In the genomic region with DNA sequence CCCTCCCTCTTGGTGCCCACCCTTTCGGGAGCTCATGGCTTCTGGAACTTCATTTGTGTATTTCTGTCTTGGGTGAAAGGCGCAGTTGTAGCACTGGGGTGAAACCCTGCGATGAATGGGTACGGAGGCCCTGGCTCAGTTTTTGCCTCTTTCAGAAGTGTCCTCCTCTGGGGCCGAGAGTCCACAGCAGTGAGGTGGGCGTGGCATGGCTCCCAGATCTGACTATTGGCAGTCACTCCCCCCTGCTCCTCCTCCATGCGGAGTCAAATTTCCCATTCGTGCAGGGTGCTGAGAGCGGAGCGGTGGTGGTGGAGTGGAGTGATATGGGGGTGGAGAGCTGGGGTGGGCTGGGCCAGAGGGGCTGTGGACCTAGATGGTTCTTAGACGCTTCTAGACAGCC, we compare ENCODE assay signal across 10 mouse cellular contexts. TPM values are rescaled to one million over a fixed set of nuclear protein-coding genes. Genes with fewer than 3 reads are reported as not detected.
A peak's percentile ranks its signal among the peaks of the same experiment; 100 is the strongest.
DNase-seq lines count a peak whose midpoint lies in the region; ATAC-seq lines count a peak whose summit lies in the region.
"Had no signal": no experiment of that assay in that cellular context is flagged by ENCODE, and none has a peak within 500 bp of the region (broad histone marks: within the 10 kb centered on the region; RNA-seq: fewer than 3 reads in every experiment).

No protein-coding gene starts in this region.

- H3K4me2 ChIP-seq in hindbrain, embryonic 14.5 days (replicated peaks), result peak overlapping the region; percentile 17; the same call in 1 of the 2 replicates
- peak overlapping the region; percentile 16; the same call in 1 of the 2 replicates for H3K4me2 ChIP-seq in liver, embryonic 15.5 days

- no peak for ATAC-seq in hindbrain, embryonic 14.5 days (ENCODE audit: low FRiP score)
- ATAC-seq in liver, embryonic 15.5 days (ENCODE audit: insufficient read depth), result peak; percentile 63

- no peaks in the 10 kb centered on the region for H3K36me3 ChIP-seq in hindbrain, embryonic 14.5 days (replicated peaks; ENCODE audit: control insufficient read depth, insufficient read depth)
- H3K36me3 ChIP-seq in liver, embryonic 15.5 days (replicated peaks), result no peaks in the 10 kb centered on the region

- no peak overlapping the region for H3K27ac ChIP-seq in hindbrain, embryonic 14.5 days
- no peak overlapping the region for H3K27ac ChIP-seq in liver, embryonic 15.5 days (replicated peaks)

- no peak overlapping the region for H3K4me3 ChIP-seq in hindbrain, embryonic 14.5 days (replicated peaks; ENCODE audit: low read length)
- no peak overlapping the region for H3K4me3 ChIP-seq in liver, embryonic 15.5 days (replicated peaks)

- no peak overlapping the region for H3K9ac ChIP-seq in hindbrain, embryonic 14.5 days
- no peak overlapping the region for H3K9ac ChIP-seq in liver, embryonic 15.5 days

- H3K27me3 ChIP-seq in hindbrain, embryonic 14.5 days (ENCODE audit: control insufficient read depth, insufficient read depth, low read length), result no peaks in the 10 kb centered on the region
- no peaks in the 10 kb centered on the region for H3K27me3 ChIP-seq in liver, embryonic 15.5 days

- WGBS in hindbrain, embryonic 14.5 days, result 22% methylated on average over 11 of the region's 11 CpGs
- WGBS in liver, embryonic 15.5 days (ENCODE audit: insufficient replicate concordance), result 46% methylated on average over 11 of the region's 11 CpGs

- no peaks in the 10 kb centered on the region for H3K4me1 ChIP-seq in hindbrain, embryonic 14.5 days (replicated peaks; ENCODE audit: control insufficient read depth, insufficient read depth, low read length)
- no peaks in the 10 kb centered on the region for H3K4me1 ChIP-seq in liver, embryonic 15.5 days (replicated peaks)

- no peaks in the 10 kb centered on the region for H3K9me3 ChIP-seq in hindbrain, embryonic 14.5 days (ENCODE audit: control insufficient read depth, low read length)
- H3K9me3 ChIP-seq in liver, embryonic 15.5 days (replicated peaks), result no peaks in the 10 kb centered on the region

- peak; percentile 62 for DNase-seq in adrenal gland, postnatal 14 days
- DNase-seq in adrenal gland, adult (ENCODE audit: inconsistent age in 2 of 2, low spot score in 1 of 2), result no peak
- DNase-seq in R1 (ENCODE audit: low read depth, low spot score), result peak; percentile 63
- no peak for DNase-seq in hindbrain, embryonic 14.5 days (ENCODE audit: low spot score)
- peak; percentile 46 for DNase-seq in yolk sac, embryonic 10.5 days (ENCODE audit: low spot score)
- DNase-seq in frontal cortex, postnatal 36 days (ENCODE audit: low spot score in 2 of 2), result no peak
- no peak for DNase-seq in layer of hippocampus, postnatal 14 days (ENCODE audit: low spot score in 2 of 2)

RNA-seq across cellular contexts. Expression of gene Ccn5, which starts 3.1 kb away (rescaled TPM):
- 0.26 TPM in 1 of 2 replicates, not detected in the other for total RNA-seq in adrenal gland, postnatal 14 days (2021)
- polyA plus RNA-seq in hindbrain, embryonic 14.5 days (2014; fragmentation: Nextera tagmentation; extraction: Ambion mirVana), result 0.23 TPM in 1 of 2 replicates, not detected in the other
- polyA plus RNA-seq in liver, embryonic 15.5 days (2015; fragmentation: Nextera tagmentation; extraction: Ambion mirVana), result 0.09 TPM in 1 of 2 replicates, not detected in the other
- total RNA-seq in layer of hippocampus, postnatal 14 days (2021), result not detected
- total RNA-seq: common myeloid progenitor, adult 5-6 weeks had no signal

RNA-seq across cellular contexts. Expression of gene Kcnk15, which starts 29.7 kb away (rescaled TPM):
- total RNA-seq in adrenal gland, postnatal 14 days (2021), result not detected in 2 replicates
- polyA plus RNA-seq in hindbrain, embryonic 14.5 days (2014; fragmentation: Nextera tagmentation; extraction: Ambion mirVana), result 0.29 TPM in 1 of 2 replicates, not detected in the other
- not detected in 2 replicates for polyA plus RNA-seq in liver, embryonic 15.5 days (2015; fragmentation: Nextera tagmentation; extraction: Ambion mirVana)
- total RNA-seq in layer of hippocampus, postnatal 14 days (2021), result under 1 TPM in 1 of 2 experiments, not detected in 1; 0.23 TPM
- total RNA-seq: common myeloid progenitor, adult 5-6 weeks had no signal
- polyA plus RNA-seq: spleen, adult 2 months had no signal

Comparison
In these comparisons a context has a peak if more than half of its experiments do, and no peak if none do; other contexts are left out.
1. DNase-seq: peak in adrenal gland, postnatal 14 days (single experiment), R1 (single experiment) and yolk sac, embryonic 10.5 days (single experiment); none in adrenal gland, adult (0 of 2), hindbrain, embryonic 14.5 days (single experiment), frontal cortex, postnatal 36 days (0 of 2) and layer of hippocampus, postnatal 14 days (0 of 2).